Mouse (Mus musculus): ENCODE data around the gene Kcnip2. TPM values are rescaled to one million over a fixed set of nuclear protein-coding genes. Genes with fewer than 3 reads are reported as not detected.

Gene Kcnip2
- polyA plus RNA-seq, 1 experiment from 2014 or later = 1.8 TPM

DNA sequence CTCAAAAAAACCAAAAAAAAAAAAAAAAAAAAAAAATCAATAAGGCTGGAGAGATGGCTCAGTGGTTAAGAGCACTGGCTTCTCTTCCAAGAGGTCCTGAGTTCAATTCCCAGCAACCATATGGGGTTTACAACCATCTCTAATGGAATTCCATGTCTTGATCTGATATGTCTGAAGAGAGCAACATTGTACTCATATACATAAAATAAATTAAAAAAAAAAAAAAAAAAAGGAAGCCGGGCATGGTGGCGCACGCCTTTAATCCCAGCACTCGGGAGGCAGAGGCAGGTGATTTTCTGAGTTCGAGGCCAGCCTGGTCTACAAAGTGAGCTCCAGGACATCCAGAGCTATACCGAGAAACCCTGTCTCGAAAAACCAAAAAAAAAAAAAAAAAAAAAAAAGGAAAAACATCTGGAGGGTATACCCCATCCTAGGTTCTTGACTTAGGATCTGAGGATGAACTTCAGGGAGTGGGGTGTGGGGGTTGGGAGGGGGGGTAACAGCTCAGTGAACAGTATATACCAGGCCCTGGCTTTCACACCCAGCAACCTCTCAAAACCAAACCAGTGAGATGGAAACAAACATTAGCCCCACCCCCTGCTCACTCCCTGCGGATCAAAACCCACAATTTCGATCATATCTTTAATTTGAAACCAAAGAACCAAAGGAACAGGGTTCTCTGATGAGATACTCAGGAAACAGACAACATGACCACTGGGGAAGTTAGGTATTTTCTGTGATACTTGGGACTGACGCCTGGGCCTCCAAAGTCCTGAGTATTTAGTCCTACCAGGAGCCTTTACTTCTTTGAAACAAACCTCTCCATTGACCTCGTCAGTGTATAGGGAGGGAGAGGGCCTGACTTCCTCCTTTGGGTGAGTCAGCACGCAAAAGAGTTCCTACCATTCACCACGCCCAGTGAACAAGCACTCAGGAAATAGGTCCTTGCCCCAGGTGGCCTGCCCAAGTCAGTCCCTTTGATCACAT lies 25.7 kb downstream of the Kcnip2 start:
- Histone ChIP-seq H3K27ac (ENCODE audit: low read depth, low read length) (peak overlapping the region; percentile 81), H3K4me1 (replicated peaks; ENCODE audit: control insufficient read depth, insufficient read depth, low read length) (no peaks in the 10 kb centered on the region; the same call in 1 of the 2 replicates), H3K9ac (ENCODE audit: low read depth, low read length) (no peak overlapping the region), H3K27me3 (replicated peaks; ENCODE audit: control insufficient read depth, insufficient read depth, low read length) (no peaks in the 10 kb centered on the region), H3K4me3 (ENCODE audit: low read depth, low read length) (no peak overlapping the region), H3K9me3 (ENCODE audit: control insufficient read depth, low read length) (no peaks in the 10 kb centered on the region), H3K4me2 (peak overlapping the region; percentile 27; the same call in 1 of the 2 replicates), H3K36me3 (ENCODE audit: control insufficient read depth, insufficient read depth, low read length) (no peaks in the 10 kb centered on the region)
- ATAC-seq (replicated peaks; ENCODE audit: low FRiP score) (peak; percentile 85), DNase-seq (ENCODE audit: low spot score) (peak; percentile 46)
- 59% methylated on average over 12 of the region's 13 CpGs for WGBS

DNA sequence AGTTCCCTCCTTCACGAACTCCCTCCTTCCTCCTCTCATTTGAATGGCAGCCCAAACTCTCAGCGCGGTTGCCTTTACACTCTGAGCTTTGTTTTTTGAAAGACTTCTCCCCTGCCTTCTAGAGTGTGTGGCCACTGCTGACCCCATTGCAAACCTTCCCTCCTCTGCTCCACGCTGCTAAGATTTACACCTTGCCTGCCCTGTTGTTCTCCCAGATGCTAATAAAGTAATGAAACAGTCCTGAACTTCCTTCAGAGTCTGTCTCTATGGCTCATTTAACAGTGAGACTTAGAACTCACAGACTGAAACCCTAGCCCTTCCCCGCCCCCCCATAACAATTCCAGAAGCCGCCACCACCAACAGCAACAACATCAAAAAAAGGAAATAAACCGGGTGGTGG lies 26.5 kb downstream of the Kcnip2 start:
- no peaks in the 10 kb centered on the region for H3K9me3 ChIP-seq (ENCODE audit: control insufficient read depth, low read length)
- no peak overlapping the region for H3K9ac ChIP-seq (ENCODE audit: low read depth, low read length)
- no peaks in the 10 kb centered on the region; the same call in 1 of the 2 replicates for H3K4me1 ChIP-seq (replicated peaks; ENCODE audit: control insufficient read depth, insufficient read depth, low read length)
- H3K4me3 ChIP-seq (ENCODE audit: low read depth, low read length) = no peak overlapping the region
- no peak overlapping the region for H3K27ac ChIP-seq (ENCODE audit: low read depth, low read length)
- WGBS = 83% methylated on average over 7 of the region's 7 CpGs
- H3K27me3 ChIP-seq (replicated peaks; ENCODE audit: control insufficient read depth, insufficient read depth, low read length) = no peaks in the 10 kb centered on the region
- ATAC-seq (replicated peaks; ENCODE audit: low FRiP score) = no peak
- H3K36me3 ChIP-seq (ENCODE audit: control insufficient read depth, insufficient read depth, low read length) = no peaks in the 10 kb centered on the region
- no peak for DNase-seq (ENCODE audit: low spot score)
- no peak overlapping the region for H3K4me2 ChIP-seq

DNA sequence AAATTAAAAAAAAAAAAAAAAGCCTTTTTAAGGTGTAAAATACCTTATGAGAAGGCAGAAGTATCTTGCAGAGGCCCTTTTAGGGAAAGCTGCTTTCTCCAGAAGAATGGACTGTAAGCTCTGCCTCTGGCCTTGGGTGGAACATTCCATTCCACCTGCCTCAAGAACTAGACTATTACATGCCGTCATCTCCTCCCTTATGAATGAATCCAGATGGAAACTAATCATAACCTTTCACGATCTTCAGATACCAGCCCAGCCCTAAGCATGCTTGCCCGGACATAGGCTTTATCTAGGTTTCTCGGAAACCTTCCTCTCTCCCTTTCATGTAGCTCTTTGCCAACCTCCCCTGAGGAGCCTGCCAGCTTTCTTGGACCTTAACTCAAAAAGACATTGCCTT lies 27.5 kb downstream of the Kcnip2 start:
- DNase-seq (ENCODE audit: low spot score) (no peak), ATAC-seq (replicated peaks; ENCODE audit: low FRiP score) (no peak)
- Histone ChIP-seq H3K4me1 (replicated peaks; ENCODE audit: control insufficient read depth, insufficient read depth, low read length) (peaks cover 3% of the 10 kb centered on the region; the same call in 1 of the 2 replicates), H3K27ac (ENCODE audit: low read depth, low read length) (no peak overlapping the region), H3K27me3 (replicated peaks; ENCODE audit: control insufficient read depth, insufficient read depth, low read length) (no peaks in the 10 kb centered on the region), H3K9ac (ENCODE audit: low read depth, low read length) (no peak overlapping the region), H3K36me3 (ENCODE audit: control insufficient read depth, insufficient read depth, low read length) (no peaks in the 10 kb centered on the region), H3K4me2 (no peak overlapping the region), H3K9me3 (ENCODE audit: control insufficient read depth, low read length) (no peaks in the 10 kb centered on the region), H3K4me3 (ENCODE audit: low read depth, low read length) (no peak overlapping the region)
- WGBS = 61% methylated on average over 4 of the region's 4 CpGs

DNA sequence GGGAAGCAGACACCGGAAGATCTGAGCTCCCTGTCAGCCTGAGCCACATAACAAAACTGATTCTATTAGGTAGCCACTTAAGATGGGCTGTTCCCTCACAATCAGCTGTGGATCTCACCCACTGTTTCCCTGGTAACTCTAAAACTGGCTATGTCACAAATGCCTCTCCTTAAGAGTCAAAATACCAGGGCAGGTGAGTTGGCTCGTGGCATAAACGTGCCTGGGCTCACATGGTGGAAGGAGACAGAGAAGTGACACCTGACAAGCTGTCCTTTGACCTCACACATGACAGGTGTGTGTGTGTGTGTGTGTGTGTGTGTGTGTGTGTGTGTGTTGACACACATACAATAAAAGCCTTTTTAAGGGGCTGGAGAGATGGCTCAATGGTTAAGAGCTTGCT lies 28.4 kb downstream of the Kcnip2 start:
- H3K4me2 ChIP-seq = no peak overlapping the region
- H3K4me3 ChIP-seq (ENCODE audit: low read depth, low read length) = no peak overlapping the region
- H3K36me3 ChIP-seq (ENCODE audit: control insufficient read depth, insufficient read depth, low read length) = no peaks in the 10 kb centered on the region
- H3K9ac ChIP-seq (ENCODE audit: low read depth, low read length) = no peak overlapping the region
- H3K9me3 ChIP-seq (ENCODE audit: control insufficient read depth, low read length) = no peaks in the 10 kb centered on the region
- no peaks in the 10 kb centered on the region for H3K27me3 ChIP-seq (replicated peaks; ENCODE audit: control insufficient read depth, insufficient read depth, low read length)
- peaks cover 3% of the 10 kb centered on the region; the same call in 1 of the 2 replicates for H3K4me1 ChIP-seq (replicated peaks; ENCODE audit: control insufficient read depth, insufficient read depth, low read length)
- 66% methylated on average over 3 of the region's 3 CpGs for WGBS
- no peak overlapping the region for H3K27ac ChIP-seq (ENCODE audit: low read depth, low read length)
- DNase-seq (ENCODE audit: low spot score) (no peak), ATAC-seq (replicated peaks; ENCODE audit: low FRiP score) (no peak)

DNA sequence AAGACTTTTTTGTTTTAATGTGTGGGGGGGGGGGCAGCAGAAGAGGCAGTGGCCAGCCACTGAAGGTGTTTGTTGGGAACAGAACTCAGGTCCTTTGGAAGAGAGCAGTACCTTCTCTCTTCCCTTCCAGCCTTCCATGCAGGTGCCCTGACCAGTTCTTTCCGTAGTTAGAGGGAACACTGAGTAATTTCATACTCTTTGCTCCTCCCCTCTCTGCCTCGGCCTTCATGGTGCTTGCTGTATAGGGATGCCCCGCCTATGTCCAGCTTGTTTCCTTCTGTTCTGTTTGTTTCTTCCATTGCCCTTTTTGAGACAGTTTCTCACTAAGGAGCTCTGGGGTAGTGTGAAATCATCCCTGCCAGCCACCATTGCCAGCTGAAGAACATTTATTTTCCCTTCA lies 30.4 kb downstream of the Kcnip2 start:
- Histone ChIP-seq H3K27ac (ENCODE audit: low read depth, low read length) (no peak overlapping the region), H3K4me3 (ENCODE audit: low read depth, low read length) (no peak overlapping the region), H3K9ac (ENCODE audit: low read depth, low read length) (no peak overlapping the region), H3K4me1 (replicated peaks; ENCODE audit: control insufficient read depth, insufficient read depth, low read length) (peaks cover 19% of the 10 kb centered on the region), H3K4me2 (no peak overlapping the region), H3K9me3 (ENCODE audit: control insufficient read depth, low read length) (no peaks in the 10 kb centered on the region), H3K27me3 (replicated peaks; ENCODE audit: control insufficient read depth, insufficient read depth, low read length) (no peaks in the 10 kb centered on the region), H3K36me3 (ENCODE audit: control insufficient read depth, insufficient read depth, low read length) (no peaks in the 10 kb centered on the region)
- no peak for DNase-seq (ENCODE audit: low spot score)
- 61% methylated on average over 3 of the region's 3 CpGs for WGBS
- no peak for ATAC-seq (replicated peaks; ENCODE audit: low FRiP score)

DNA sequence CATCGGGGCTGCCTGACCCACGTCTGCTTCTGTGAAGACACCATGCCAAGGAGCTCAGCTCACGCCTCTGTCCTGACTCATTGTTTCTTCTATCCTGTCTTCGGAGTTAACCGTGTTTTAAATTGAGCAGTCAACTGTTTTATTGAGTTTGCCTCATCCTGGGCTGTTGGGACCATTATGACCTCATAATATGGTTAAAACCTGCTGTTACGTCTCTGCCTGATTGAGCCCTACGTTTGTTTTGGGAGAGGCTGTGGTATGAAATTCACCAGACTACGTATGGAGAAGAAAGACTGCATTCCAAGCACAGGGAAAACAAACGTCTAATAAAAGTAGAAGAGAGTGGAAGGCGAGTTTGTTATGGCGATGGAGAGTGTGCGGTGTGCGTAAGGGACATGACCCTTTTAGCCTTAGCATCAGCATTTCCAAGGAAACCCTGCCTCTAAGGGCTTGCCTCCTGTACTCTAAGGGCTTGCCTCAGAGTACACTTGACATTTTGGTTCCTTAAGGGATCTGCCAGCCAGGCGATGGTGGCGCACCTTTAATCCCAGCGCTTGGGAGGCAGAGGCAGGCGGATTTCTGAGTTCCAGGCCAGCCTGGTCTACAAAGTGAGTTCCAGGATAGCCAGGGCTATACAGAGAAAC lies 31.8 kb downstream of the Kcnip2 start:
- H3K9ac ChIP-seq (ENCODE audit: low read depth, low read length) = peak overlapping the region; percentile 93
- no peak for DNase-seq (ENCODE audit: low spot score)
- H3K9me3 ChIP-seq (ENCODE audit: control insufficient read depth, low read length) = no peaks in the 10 kb centered on the region
- 34% methylated on average over 17 of the region's 17 CpGs for WGBS
- H3K4me2 ChIP-seq = peak overlapping the region; percentile 87
- H3K36me3 ChIP-seq (ENCODE audit: control insufficient read depth, insufficient read depth, low read length) = peaks cover 6% of the 10 kb centered on the region; the same call in 1 of the 2 replicates
- H3K27me3 ChIP-seq (replicated peaks; ENCODE audit: control insufficient read depth, insufficient read depth, low read length) = no peaks in the 10 kb centered on the region
- peaks cover 23% of the 10 kb centered on the region for H3K4me1 ChIP-seq (replicated peaks; ENCODE audit: control insufficient read depth, insufficient read depth, low read length)
- H3K27ac ChIP-seq (ENCODE audit: low read depth, low read length) = peak overlapping the region; percentile 74
- peak overlapping the region; percentile 97 for H3K4me3 ChIP-seq (ENCODE audit: low read depth, low read length)
- no peak; the same call in 1 of the 2 replicates for ATAC-seq (replicated peaks; ENCODE audit: low FRiP score)

DNA sequence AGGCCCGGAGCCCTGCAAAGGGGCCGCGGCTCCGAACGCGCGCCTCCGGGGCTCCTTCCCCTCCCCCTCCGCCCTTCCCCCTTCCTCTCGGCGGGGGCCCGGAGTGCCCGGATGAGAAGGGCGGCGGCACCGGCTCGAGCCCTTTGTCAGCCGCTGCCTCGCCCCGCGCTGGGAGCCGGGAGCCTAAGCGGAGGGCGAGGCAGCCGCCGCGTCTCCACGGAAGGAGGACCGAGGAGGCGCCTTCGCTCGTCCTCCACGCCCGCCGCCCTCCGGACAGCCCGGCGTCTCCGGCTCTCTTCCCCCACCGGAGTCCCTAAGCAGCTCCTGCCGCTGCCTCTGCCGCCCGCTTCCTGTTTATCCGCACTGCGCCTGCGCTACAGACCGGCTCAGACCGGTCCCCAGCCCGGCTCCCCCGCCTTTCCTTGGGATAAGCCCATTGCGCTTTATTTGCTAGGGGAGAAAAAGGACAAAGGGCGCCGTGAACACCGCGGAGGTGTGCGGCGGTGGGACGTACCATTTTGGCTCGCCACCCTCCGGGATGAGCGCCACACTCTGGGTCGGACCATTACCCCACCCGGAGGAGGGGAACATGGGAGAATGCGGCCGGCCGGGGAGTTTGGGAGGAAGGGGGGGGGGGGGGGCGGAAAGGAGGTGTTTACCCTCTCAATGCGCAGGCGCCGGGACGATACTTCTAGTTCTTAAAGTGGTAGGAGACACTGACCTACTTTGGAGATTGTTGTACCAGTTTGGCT lies 32.5 kb downstream of the Kcnip2 start, which contains the start of gene Mgea5:
Gene Mgea5, minus strand, starts transcription at position 657 of the 752 bp plus-strand sequence.
- Histone ChIP-seq H3K4me1 (replicated peaks; ENCODE audit: control insufficient read depth, insufficient read depth, low read length) (peaks cover 23% of the 10 kb centered on the region), H3K4me2 (peak within 1 kb of the TSS; percentile 87), H3K9me3 (ENCODE audit: control insufficient read depth, low read length) (no peaks in the 10 kb centered on the region), H3K27me3 (replicated peaks; ENCODE audit: control insufficient read depth, insufficient read depth, low read length) (no peaks in the 10 kb centered on the region), H3K4me3 (ENCODE audit: low read depth, low read length) (peak within 1 kb of the TSS; percentile 97), H3K9ac (ENCODE audit: low read depth, low read length) (peak within 1 kb of the TSS; percentile 93), H3K27ac (ENCODE audit: low read depth, low read length) (peak within 1 kb of the TSS; percentile 88), H3K36me3 (ENCODE audit: control insufficient read depth, insufficient read depth, low read length) (peaks cover 8% of the 10 kb centered on the region; the same call in 1 of the 2 replicates)
- under 1% methylated on average over 68 of the region's 71 CpGs for WGBS
- peak; percentile 95 for DNase-seq (ENCODE audit: low spot score)
- peak; percentile 96 for ATAC-seq (replicated peaks; ENCODE audit: low FRiP score)

DNA sequence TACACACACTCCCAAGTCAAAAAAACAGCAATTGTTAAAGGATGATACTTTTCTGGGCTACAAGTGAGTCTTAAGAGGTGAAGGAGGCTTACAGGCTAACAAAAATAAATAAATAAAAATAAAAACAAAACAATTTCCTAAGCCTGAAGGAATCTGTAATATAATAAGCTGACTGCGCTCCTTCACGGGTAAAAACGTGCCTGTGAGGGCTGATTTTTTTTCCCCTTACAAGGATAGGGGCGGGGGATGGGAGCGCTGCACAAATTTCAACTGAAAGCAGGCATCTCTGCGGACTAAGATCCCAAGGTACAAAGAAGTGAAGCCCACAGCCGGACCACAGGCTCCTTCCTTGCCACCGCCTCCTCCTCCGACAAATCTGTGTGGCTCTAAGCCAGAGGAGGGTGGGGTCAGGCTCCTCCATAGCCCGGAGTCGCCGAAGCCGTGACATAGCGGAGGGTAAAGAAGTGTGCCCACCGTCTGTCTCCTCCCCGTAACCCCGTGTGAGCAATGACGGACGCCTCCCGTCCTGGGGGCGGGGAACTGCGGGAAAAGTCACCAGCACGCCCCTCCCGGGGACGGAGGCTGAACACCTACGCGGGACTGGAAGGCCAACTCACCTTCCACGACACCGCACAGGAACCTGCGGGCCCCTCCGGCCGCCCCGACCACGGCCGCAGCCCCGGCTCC lies 33.4 kb downstream of the Kcnip2 start:
- Histone ChIP-seq H3K9ac (ENCODE audit: low read depth, low read length) (peak overlapping the region; percentile 93), H3K4me1 (replicated peaks; ENCODE audit: control insufficient read depth, insufficient read depth, low read length) (peaks cover 23% of the 10 kb centered on the region), H3K36me3 (ENCODE audit: control insufficient read depth, insufficient read depth, low read length) (peaks cover 16% of the 10 kb centered on the region), H3K27ac (ENCODE audit: low read depth, low read length) (peak overlapping the region; percentile 88), H3K4me2 (peak overlapping the region; percentile 85), H3K27me3 (replicated peaks; ENCODE audit: control insufficient read depth, insufficient read depth, low read length) (no peaks in the 10 kb centered on the region), H3K9me3 (ENCODE audit: control insufficient read depth, low read length) (no peaks in the 10 kb centered on the region), H3K4me3 (ENCODE audit: low read depth, low read length) (peak overlapping the region; percentile 97)
- DNase-seq (ENCODE audit: low spot score) (peak; percentile 77), ATAC-seq (replicated peaks; ENCODE audit: low FRiP score) (peak; percentile 46)
- WGBS = under 1% methylated on average over 36 of the region's 36 CpGs

All from liver, embryonic 11.5 days (tissue).